Mouse (Mus musculus) spleen, postnatal 0 days (tissue): ENCODE data around the gene Mob3b. TPM values are rescaled to one million over a fixed set of nuclear protein-coding genes. Genes with fewer than 3 reads are reported as not detected.

Experiments used
- polyA plus RNA-seq: library from polyadenylated mRNA; unstranded; fragments of >200 nt; fragmentation: Nextera tagmentation; extraction: Ambion mirVana; gene quantifications from 2 replicates; pipeline ENCODE4 v1.2.1, GENCODE M21; 2015

Gene Mob3b
- polyA plus RNA-seq: 7.2 and 9.0 TPM in 2 replicates

GRCm38 (mm10) chr4:35156751-35157611 lies at the start of gene Mob3b:
Gene Mob3b (minus strand): TSS chr4:35157484.

GRCm38 (mm10) chr4:35151756-35152155 lies 5.5 kb downstream of the Mob3b start, which contains the start of gene Ifnk:
Gene Ifnk (plus strand): TSS chr4:35152056.

Other genes with a start within 250 kb of the Mob3b start
- 0.39 and 0.41 TPM in 2 replicates for gene Ifnk, start 5.4 kb downstream of the Mob3b start, polyA plus RNA-seq
- gene C9orf72, start 68.7 kb upstream of the Mob3b start, polyA plus RNA-seq: 5.5 and 6.9 TPM in 2 replicates